In genomic region chr13:84758568-84758900, GRCm38 (mm10) we compare ENCODE assay signal across 8 mouse cellular contexts.
DNase-seq lines count a peak whose midpoint lies in the region; ATAC-seq and TF ChIP-seq lines count a peak whose summit lies in the region.

No protein-coding gene starts in this region.

- peak; percentile 5 to 7 for DNase-seq in spleen, adult 18-20 months
- DNase-seq in spleen, adult 12 weeks (ENCODE audit: low spot score): no peak
- peak; percentile 57 to 84 for DNase-seq in cerebellum, postnatal 4 days (ENCODE audit: low spot score in 2 of 2)
- DNase-seq in gastrocnemius, postnatal 10 days: peak; percentile 36
- DNase-seq in left cerebral cortex, postnatal 36 days (ENCODE audit: low spot score in 2 of 2): peak; percentile 80 to 90
- peak; percentile 94 for DNase-seq in midbrain, embryonic 14.5 days
- peak; percentile 57 for DNase-seq in splenic B cell, adult 2 months (ENCODE audit: low read depth, low spot score)

- WGBS in intestine, postnatal 0 days: 1% methylated on average over 6 of the region's 6 CpGs
- 0% methylated on average over 6 of the region's 6 CpGs for WGBS in midbrain, embryonic 14.5 days

- H3K36me3 ChIP-seq in intestine, postnatal 0 days (ENCODE audit: control insufficient read depth, insufficient read depth): no peaks in the 10 kb centered on the region
- no peaks in the 10 kb centered on the region for H3K36me3 ChIP-seq in midbrain, embryonic 14.5 days (ENCODE audit: control insufficient read depth, insufficient read depth, low read length)
- H3K36me3 ChIP-seq in splenic B cell, adult 2 months (ENCODE audit: control insufficient read depth, insufficient read depth, low read length, poor library complexity, severe bottlenecking): no peaks in the 10 kb centered on the region

- intact Hi-C loops in left cerebral cortex, postnatal 36 days (cut with DNase I): loop anchor here (2.0 to 5.0 kb wide), 4 partner anchors 146 to 1038 kb away; partner anchors contain the start of gene Tmem161b

- no peaks in the 10 kb centered on the region for H3K9me3 ChIP-seq in intestine, postnatal 0 days (ENCODE audit: control insufficient read depth)
- no peaks in the 10 kb centered on the region for H3K9me3 ChIP-seq in midbrain, embryonic 14.5 days (ENCODE audit: control insufficient read depth, low read length)

- TF ChIP-seq CTCF in intestine, postnatal 0 days (IDR thresholded peaks at IDR 0.05; ENCODE audit: low read depth): peak; percentile 90

- no peak overlapping the region for H3K4me2 ChIP-seq in intestine, postnatal 0 days (replicated peaks; ENCODE audit: low read depth)
- peak overlapping the region; percentile 40 for H3K4me2 ChIP-seq in midbrain, embryonic 14.5 days (ENCODE audit: low read length)

- H3K9ac ChIP-seq in intestine, postnatal 0 days (ENCODE audit: low read depth, low read length): no peak overlapping the region
- H3K9ac ChIP-seq in midbrain, embryonic 14.5 days (replicated peaks; ENCODE audit: low read length): 0 out of 2 replicates have a peak overlapping the region, but pooled peaks have one; percentile 17

- H3K27ac ChIP-seq in intestine, postnatal 0 days (ENCODE audit: low read depth, low read length): no peak overlapping the region
- peak overlapping the region; percentile 71; the same call in 1 of the 2 replicates for H3K27ac ChIP-seq in midbrain, embryonic 14.5 days (replicated peaks; ENCODE audit: low read depth, low read length)

- H3K27me3 ChIP-seq in intestine, postnatal 0 days (replicated peaks; ENCODE audit: control insufficient read depth, insufficient read depth, low read length): no peaks in the 10 kb centered on the region
- H3K27me3 ChIP-seq in midbrain, embryonic 14.5 days (ENCODE audit: control insufficient read depth, insufficient read depth, low read length): no peaks in the 10 kb centered on the region
- H3K27me3 ChIP-seq in splenic B cell, adult 2 months (ENCODE audit: control insufficient read depth, insufficient read depth, low read length, poor library complexity, severe bottlenecking): no peaks in the 10 kb centered on the region

- H3K4me1 ChIP-seq in intestine, postnatal 0 days (replicated peaks; ENCODE audit: control insufficient read depth, insufficient read depth, low read length): no peaks in the 10 kb centered on the region
- H3K4me1 ChIP-seq in midbrain, embryonic 14.5 days (ENCODE audit: control insufficient read depth, insufficient read depth, low read length): no peaks in the 10 kb centered on the region

- no peak for ATAC-seq in intestine, postnatal 0 days
- ATAC-seq in midbrain, embryonic 14.5 days (ENCODE audit: low FRiP score, low TSS enrichment): peak; percentile 94

- no peak overlapping the region for H3K4me3 ChIP-seq in intestine, postnatal 0 days (ENCODE audit: low read depth, low read length)
- no peak overlapping the region for H3K4me3 ChIP-seq in midbrain, embryonic 14.5 days (replicated peaks; ENCODE audit: low read depth, low read length)
